Mouse (Mus musculus): ENCODE results near the gene Pcyt2.

Gene Pcyt2

DNA sequence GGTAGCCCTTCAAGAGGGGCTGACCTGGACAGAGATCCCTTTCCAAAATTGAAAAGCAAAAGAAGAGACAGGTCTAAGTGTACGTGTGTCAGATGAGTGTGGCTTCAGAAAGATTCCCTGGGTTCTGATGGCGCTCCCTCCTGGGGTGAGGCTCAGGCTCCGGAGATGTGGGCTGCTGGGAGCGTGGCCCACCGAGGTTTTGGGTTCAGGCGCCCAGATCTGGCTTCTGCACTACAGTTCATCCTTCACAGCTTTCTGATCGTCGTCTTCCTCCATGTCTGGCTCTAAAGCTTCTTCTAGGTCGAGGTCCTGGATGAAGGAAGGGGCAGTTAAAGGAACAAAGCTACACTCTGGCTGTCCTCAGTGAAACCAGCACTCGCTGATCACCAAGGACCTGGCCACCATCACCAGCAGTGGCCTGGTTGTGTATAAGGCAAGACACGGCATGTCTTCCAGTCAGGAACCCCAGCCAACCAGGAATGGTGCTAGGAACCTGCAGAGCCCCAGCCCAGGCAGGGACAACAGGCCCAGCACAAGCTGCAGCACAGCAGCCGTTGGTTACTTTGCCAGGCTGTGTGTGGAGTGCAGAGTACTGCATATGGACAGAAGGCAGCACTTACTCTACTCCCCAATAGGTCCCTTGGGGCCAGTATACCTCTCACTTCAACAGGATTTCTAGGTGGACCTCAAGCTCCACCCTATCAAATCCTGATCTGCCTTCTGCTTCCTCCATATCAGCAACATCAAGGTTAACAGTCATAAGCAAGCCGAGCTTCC is 56.6 kb downstream of the Pcyt2 start:
- no peak for DNase-seq (ENCODE audit: low read depth, low spot score)

Data from telencephalon, adult 2 months (tissue).